Mouse (Mus musculus): ENCODE measurements at regions not wholly inside any gene's neighbourhood (a gene's known extent, or its start where the extent isn't known, plus 50 kb on each side); places are given as distances from the start of the nearest gene placed in this dataset.

DNA sequence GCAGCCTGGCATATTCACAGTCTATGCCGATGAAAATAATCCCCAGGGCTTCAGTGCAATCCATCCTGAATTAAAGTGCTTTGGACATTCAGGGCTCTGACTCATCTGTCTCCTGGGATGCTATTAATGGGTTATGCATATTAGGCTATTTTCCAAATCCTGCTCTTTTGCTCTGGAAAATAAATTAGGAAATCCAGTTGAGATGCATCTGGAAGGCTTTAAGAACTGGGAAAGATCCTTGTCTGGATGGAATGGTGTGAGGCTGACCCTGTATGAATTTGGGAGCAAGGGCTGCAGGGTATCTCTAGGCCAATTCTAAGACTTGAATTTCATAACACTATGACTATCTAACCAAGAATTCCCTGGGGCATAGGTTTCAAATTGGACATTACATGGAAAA, 234.5 kb upstream of the Prkcq start:
- Histone ChIP-seq H3K27me3 (no peaks in the 10 kb centered on the region), H3K4me2 (replicated peaks) (no peak overlapping the region), H3K27ac (no peak overlapping the region), H3K9me3 (replicated peaks) (no peaks in the 10 kb centered on the region), H3K4me3 (no peak overlapping the region), H3K9ac (no peak overlapping the region), H3K36me3 (no peaks in the 10 kb centered on the region), H3K4me1 (no peaks in the 10 kb centered on the region)
- ATAC-seq (ENCODE audit: low FRiP score), result 0 out of 2 replicates have a peak, but pooled peaks have one; percentile 50
- 50% methylated on average over 1 of the region's 1 CpGs for WGBS

DNA sequence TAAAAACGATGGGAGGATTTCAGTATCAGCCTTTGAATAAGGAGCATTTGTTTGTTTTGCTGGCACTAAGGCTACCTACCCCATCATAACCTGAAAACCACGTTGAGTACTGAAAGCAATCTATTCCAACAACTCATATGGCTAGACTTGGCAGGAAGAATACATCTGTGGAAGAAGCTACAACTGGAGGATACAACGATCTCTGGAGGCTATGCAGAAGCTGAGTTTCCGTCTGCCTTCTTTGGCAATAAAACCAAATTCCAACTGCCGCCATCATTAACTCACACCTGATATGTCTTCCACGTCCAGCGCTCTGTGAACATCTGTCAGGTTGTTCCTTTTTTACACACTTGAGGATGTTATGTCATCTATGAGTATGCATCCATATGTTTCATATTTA, 206.7 kb upstream of the Prkcq start:
- H3K9ac ChIP-seq, result no peak overlapping the region
- no peaks in the 10 kb centered on the region for H3K4me1 ChIP-seq
- no peak overlapping the region for H3K4me3 ChIP-seq
- no peak for ATAC-seq (ENCODE audit: low FRiP score)
- no peaks in the 10 kb centered on the region for H3K27me3 ChIP-seq
- H3K4me2 ChIP-seq (replicated peaks), result no peak overlapping the region
- no peak overlapping the region for H3K27ac ChIP-seq
- WGBS, result 89% methylated on average over 7 of the region's 7 CpGs
- no peaks in the 10 kb centered on the region for H3K36me3 ChIP-seq
- H3K9me3 ChIP-seq (replicated peaks), result no peaks in the 10 kb centered on the region

GRCm38 (mm10) chr2:10966891-10967290, 205.0 kb upstream of the Prkcq start:
- Histone ChIP-seq H3K4me2 (replicated peaks) (no peak overlapping the region), H3K27ac (no peak overlapping the region), H3K9me3 (replicated peaks) (no peaks in the 10 kb centered on the region), H3K9ac (no peak overlapping the region), H3K36me3 (no peaks in the 10 kb centered on the region), H3K4me3 (no peak overlapping the region), H3K4me1 (no peaks in the 10 kb centered on the region), H3K27me3 (no peaks in the 10 kb centered on the region)
- WGBS, result 73% methylated on average over 2 of the region's 2 CpGs
- no peak for ATAC-seq (ENCODE audit: low FRiP score)

GRCm38 (mm10) chr2:10969111-10969689, 202.7 kb upstream of the Prkcq start:
- no peak overlapping the region for H3K4me3 ChIP-seq
- H3K9ac ChIP-seq, result no peak overlapping the region
- peak overlapping the region; percentile 24 for H3K4me2 ChIP-seq (replicated peaks)
- no peaks in the 10 kb centered on the region for H3K9me3 ChIP-seq (replicated peaks)
- no peaks in the 10 kb centered on the region for H3K27me3 ChIP-seq
- no peak for ATAC-seq (ENCODE audit: low FRiP score)
- WGBS, result 55% methylated on average over 10 of the region's 10 CpGs
- H3K36me3 ChIP-seq, result no peaks in the 10 kb centered on the region
- no peak overlapping the region for H3K27ac ChIP-seq
- no peaks in the 10 kb centered on the region for H3K4me1 ChIP-seq

- Histone ChIP-seq H3K4me3 (no peak overlapping the region), H3K27ac (no peak overlapping the region)
- 73% methylated on average over 3 of the region's 3 CpGs for WGBS
These were observed 199.9 kb upstream of the Prkcq start for GRCm38 (mm10) chr2:10972051-10972450.

DNA sequence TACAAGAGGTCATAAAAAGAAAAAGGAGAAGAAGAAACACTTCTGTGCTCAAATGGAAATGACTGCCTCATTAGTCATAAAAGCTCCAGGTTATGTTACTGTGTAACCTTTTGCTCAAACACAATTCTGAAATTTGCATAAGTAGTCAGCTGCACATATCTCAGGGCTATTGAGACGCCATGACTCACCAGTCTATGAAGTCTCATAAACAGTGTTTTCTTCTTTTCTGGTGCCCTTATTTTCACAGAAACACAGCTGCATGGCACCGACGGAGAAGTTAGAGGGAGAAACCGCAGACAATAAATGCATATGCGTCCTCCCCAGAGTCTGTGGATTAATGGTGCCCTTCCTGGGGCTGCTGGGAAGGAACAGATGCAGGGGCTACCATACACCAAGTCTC, 193.1 kb upstream of the Prkcq start:
- Histone ChIP-seq H3K36me3 (no peaks in the 10 kb centered on the region), H3K4me1 (no peaks in the 10 kb centered on the region), H3K27me3 (no peaks in the 10 kb centered on the region), H3K27ac (no peak overlapping the region), H3K9ac (no peak overlapping the region), H3K9me3 (replicated peaks) (no peaks in the 10 kb centered on the region), H3K4me3 (no peak overlapping the region), H3K4me2 (replicated peaks) (no peak overlapping the region)
- no peak for ATAC-seq (ENCODE audit: low FRiP score)
- 88% methylated on average over 5 of the region's 5 CpGs for WGBS

More at GRCm38 (mm10) chr2:10972051-10972450, 199.9 kb upstream of the Prkcq start:
- H3K9ac ChIP-seq, result no peak overlapping the region
- no peaks in the 10 kb centered on the region for H3K4me1 ChIP-seq
- H3K36me3 ChIP-seq, result no peaks in the 10 kb centered on the region
- H3K9me3 ChIP-seq (replicated peaks), result no peaks in the 10 kb centered on the region
- no peak overlapping the region for H3K4me2 ChIP-seq (replicated peaks)
- no peak for ATAC-seq (ENCODE audit: low FRiP score)
- no peaks in the 10 kb centered on the region for H3K27me3 ChIP-seq

- Histone ChIP-seq H3K4me1 (no peaks in the 10 kb centered on the region), H3K27me3 (no peaks in the 10 kb centered on the region), H3K27ac (no peak overlapping the region), H3K9ac (no peak overlapping the region), H3K4me3 (no peak overlapping the region), H3K9me3 (replicated peaks) (no peaks in the 10 kb centered on the region), H3K36me3 (no peaks in the 10 kb centered on the region), H3K4me2 (replicated peaks) (no peak overlapping the region)
- ATAC-seq (ENCODE audit: low FRiP score), result no peak
- WGBS, result 75% methylated on average over 7 of the region's 7 CpGs
These were observed 185.8 kb upstream of the Prkcq start for GRCm38 (mm10) chr2:10986101-10986500.

GRCm38 (mm10) chr2:10990043-10990728, 181.7 kb upstream of the Prkcq start:
- Histone ChIP-seq H3K4me1 (no peaks in the 10 kb centered on the region), H3K9me3 (replicated peaks) (no peaks in the 10 kb centered on the region), H3K4me3 (no peak overlapping the region), H3K27ac (no peak overlapping the region), H3K4me2 (replicated peaks) (no peak overlapping the region), H3K9ac (no peak overlapping the region), H3K27me3 (no peaks in the 10 kb centered on the region), H3K36me3 (no peaks in the 10 kb centered on the region)
- WGBS, result 89% methylated on average over 7 of the region's 7 CpGs
- no peak for ATAC-seq (ENCODE audit: low FRiP score)

DNA sequence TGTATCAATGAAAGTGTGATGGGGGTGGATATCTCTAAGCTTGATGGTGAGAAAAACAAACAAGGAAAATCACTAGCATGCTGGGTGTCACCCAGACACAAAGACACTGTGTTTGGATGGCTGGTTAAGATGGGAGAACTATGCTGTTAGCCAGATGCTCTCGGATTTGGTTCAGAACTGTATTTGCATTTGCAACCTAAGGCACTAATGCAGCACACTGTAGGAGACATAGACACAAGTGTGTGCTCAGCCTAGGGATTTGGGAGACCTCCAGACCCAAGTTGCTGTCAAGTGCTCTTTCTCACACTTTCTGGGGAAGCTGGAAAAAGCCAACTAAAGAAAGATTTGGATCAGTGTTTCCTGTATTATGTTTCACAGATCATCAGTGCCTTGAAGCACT, 173.1 kb upstream of the Prkcq start:
- Histone ChIP-seq H3K36me3 (no peaks in the 10 kb centered on the region), H3K9ac (no peak overlapping the region), H3K9me3 (replicated peaks) (no peaks in the 10 kb centered on the region), H3K4me3 (no peak overlapping the region), H3K27ac (no peak overlapping the region), H3K27me3 (no peaks in the 10 kb centered on the region), H3K4me2 (replicated peaks) (no peak overlapping the region), H3K4me1 (no peaks in the 10 kb centered on the region)
- 59% methylated on average over 1 of the region's 1 CpGs for WGBS
- ATAC-seq (ENCODE audit: low FRiP score), result no peak

- no peaks in the 10 kb centered on the region for H3K36me3 ChIP-seq
- WGBS, result 62% methylated on average over 1 of the region's 1 CpGs
- H3K4me1 ChIP-seq, result no peaks in the 10 kb centered on the region
- no peaks in the 10 kb centered on the region for H3K27me3 ChIP-seq
- no peaks in the 10 kb centered on the region for H3K9me3 ChIP-seq (replicated peaks)
- no peak overlapping the region for H3K27ac ChIP-seq
- no peak for ATAC-seq (ENCODE audit: low FRiP score)
- H3K9ac ChIP-seq, result no peak overlapping the region
- H3K4me2 ChIP-seq (replicated peaks), result no peak overlapping the region
- H3K4me3 ChIP-seq, result no peak overlapping the region
These were observed 172.7 kb upstream of the Prkcq start for GRCm38 (mm10) chr2:10999217-10999618.

DNA sequence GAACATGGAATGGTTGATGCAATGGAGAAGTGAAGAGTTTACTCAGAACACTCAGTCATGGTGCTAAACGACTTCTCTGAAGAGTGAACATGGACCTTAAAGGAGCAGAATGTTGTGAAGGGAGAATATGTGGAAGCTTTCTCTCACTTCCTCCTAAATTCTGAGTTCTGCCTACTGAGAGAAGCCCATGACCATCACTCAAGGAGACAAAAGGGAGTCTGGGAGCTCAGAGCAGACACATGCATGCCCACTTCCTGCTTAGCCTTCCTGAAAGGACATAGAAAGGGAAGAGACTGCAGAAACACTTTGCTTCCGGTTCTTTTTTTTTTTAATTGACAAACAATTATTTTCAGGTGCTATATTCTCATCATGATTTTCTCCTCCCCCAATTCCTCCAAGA, 166.1 kb upstream of the Prkcq start:
- ATAC-seq (ENCODE audit: low FRiP score), result no peak
- no peak overlapping the region for H3K27ac ChIP-seq
- WGBS, result 84% methylated on average over 2 of the region's 2 CpGs
- no peaks in the 10 kb centered on the region for H3K27me3 ChIP-seq
- H3K4me2 ChIP-seq (replicated peaks), result no peak overlapping the region
- H3K9ac ChIP-seq, result no peak overlapping the region
- no peaks in the 10 kb centered on the region for H3K4me1 ChIP-seq
- H3K4me3 ChIP-seq, result no peak overlapping the region
- H3K36me3 ChIP-seq, result no peaks in the 10 kb centered on the region
- H3K9me3 ChIP-seq (replicated peaks), result no peaks in the 10 kb centered on the region

GRCm38 (mm10) chr2:11011041-11011962, 160.6 kb upstream of the Prkcq start:
- Histone ChIP-seq H3K4me2 (replicated peaks) (no peak overlapping the region), H3K9ac (no peak overlapping the region), H3K27ac (no peak overlapping the region), H3K36me3 (no peaks in the 10 kb centered on the region), H3K4me1 (peaks cover 3% of the 10 kb centered on the region), H3K4me3 (no peak overlapping the region), H3K27me3 (no peaks in the 10 kb centered on the region), H3K9me3 (replicated peaks) (no peaks in the 10 kb centered on the region)
- peak; percentile 64; the same call in 1 of the 2 replicates for ATAC-seq (ENCODE audit: low FRiP score)
- WGBS, result 51% methylated on average over 11 of the region's 11 CpGs

All from hindbrain, embryonic 12.5 days (tissue).